Mouse (Mus musculus) brain, adult 2 months (tissue): ENCODE data around the gene Kitl.

Source experiments
- DNase-seq: peaks from one replicate; pipeline ENCODE4 v3.0.0; 2011; ENCODE audit warnings: low read depth, low spot score

Kitl gene

DNA sequence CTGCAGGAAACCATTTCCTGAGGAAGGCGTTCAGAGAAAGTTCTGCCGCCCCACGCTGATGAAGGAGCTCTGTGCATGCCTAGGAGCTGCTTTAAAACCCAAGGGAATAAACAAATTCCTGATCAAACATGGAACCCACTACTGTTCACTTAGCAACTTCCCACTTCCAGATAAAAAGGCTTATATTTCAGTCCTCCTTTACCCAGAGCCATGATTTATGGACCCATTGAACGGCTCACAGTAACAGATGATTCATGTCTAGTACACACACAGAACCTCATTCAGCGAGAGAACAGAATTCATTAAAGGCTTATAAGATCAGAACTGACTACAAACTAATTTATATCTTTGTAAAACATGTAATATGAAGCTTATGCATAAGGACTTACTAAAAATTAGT lies 109.0 kb downstream of the Kitl start:
- no peak for DNase-seq

DNA sequence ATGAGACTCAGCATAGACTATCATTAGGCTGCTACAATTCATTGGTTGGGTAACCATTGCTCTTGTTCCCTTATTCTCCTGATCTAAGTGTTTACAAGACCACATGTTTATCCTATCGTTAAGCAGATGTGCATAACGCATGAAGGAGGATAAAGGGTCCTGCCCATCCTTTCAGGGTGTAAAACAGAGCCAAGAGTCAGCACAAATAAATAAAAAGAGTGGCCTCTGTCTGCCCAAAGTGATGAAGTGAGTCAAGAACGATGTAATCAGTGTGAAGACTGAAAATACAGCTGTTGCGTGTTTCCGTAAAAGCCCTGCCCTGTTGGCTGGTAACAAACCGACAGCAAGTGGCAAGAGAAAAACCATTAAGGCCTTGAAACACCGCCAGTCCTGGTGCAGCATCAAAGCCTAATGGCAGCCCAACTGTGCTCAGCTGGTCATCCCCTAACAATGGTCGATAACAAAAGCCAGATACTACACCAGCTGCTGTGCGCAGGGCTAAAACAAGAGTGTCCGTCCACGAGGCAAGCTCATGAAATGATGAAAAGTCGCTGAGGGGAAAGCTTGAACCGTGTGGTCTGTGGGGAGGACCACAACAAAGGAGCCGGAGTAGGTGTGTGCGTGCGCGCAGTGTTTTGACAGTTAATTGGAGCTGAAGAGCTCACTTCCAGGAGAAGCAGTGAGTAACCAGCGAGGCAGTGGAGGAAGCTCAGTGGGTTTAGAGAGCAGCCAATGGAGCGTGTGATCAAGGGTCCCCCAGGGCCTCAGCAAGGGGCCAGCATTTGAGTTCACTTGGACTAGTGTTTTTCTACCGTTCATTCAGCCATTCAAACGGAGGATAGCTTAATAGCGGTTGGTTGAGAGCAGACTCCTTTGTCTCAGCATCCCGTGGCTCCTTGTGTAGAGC lies 112.7 kb downstream of the Kitl start:
- DNase-seq: no peak

DNA sequence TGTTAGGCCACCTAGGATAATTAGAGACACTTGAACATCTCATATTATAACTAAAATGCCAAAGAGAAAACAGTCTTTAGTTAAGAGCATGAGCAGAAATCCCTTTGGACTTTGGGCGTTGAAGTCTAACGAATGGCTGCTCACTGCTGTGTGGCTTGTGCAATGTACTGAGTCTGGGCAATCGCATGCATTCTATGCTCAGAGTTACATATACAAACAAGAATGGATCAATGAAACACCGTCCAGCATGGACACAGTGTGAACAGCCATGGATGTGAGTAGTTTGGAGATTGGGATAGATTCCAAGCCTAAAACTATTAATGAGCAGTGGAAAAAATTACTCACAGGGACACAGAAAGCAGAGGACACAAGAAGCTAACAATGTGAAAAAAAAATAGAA lies 116.2 kb downstream of the Kitl start:
- no peak for DNase-seq

DNA sequence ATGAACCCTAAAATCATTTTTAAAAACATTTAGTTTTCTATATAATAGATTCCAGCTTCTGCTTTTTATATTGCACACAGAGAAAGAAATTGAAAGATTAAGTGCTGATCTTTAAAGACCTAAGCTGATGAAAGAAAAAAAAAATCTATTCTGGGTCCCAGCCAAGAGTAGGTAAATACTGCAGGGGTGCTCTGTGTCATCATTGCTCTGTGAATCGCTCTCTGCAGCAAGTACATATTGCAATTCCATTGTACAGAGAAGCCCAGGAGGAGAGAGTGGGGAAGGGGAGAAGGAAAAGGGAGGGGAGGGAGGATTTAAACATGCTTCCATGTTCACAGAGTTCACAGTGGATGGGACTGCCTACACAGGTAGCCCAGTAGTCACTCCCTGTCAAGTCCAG lies 116.9 kb downstream of the Kitl start:
- no peak for DNase-seq

DNA sequence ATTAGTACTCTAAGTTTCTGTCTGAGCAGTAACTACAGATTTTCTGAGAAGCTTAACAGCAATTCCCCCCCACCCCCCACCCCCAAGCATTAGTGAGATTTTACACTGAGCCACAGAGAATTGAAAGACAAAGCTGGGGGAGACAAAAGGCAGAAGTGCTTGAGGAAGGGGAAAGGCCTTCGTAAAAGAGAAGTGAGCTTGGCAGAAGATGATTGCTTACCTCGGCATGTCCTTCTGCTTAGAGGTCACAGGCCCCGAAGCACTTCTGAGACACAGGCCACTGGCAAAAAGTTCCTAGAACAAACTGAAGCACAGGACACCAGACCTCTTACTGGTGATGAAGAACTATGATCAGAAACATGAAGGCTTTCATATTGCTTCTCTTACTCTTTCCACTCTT lies 123.1 kb downstream of the Kitl start:
- DNase-seq: no peak

DNA sequence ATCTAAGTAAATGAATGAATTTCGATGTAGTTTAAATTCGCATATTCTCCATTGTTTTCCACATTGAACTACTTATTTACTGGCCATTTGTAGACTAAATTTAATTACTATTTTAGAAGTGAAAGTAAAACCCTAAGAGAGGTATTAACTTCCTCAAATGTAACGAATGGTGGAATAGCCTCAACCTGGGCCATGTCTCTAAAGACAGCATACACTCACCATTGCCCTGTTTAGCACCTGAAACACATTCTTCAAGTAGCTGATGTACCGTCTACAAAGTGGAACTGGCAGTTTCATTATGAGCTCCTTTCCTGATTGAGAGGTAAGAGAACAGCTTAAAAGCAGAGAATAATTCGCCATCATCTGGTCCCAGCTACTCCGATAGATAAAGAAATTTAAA lies 132.7 kb downstream of the Kitl start:
- DNase-seq: no peak
